Mouse (Mus musculus) testis, adult 2 months (tissue): ENCODE results near the gene Chchd6.

ENCODE experiments used
- CTCF ChIP-seq: fragments of 200-500 bp; IDR thresholded peaks from 2 replicates; pipeline ENCODE4 v1.5.1; 2012; ENCODE audit warnings: low read depth, mild to moderate bottlenecking, inconsistent platforms, low read length, moderate library complexity; ENCODE audit not compliant: control insufficient read depth, insufficient read depth, insufficient replicate concordance
- POLR2A ChIP-seq: fragments of 200-500 bp; IDR thresholded peaks from 2 replicates; pipeline ENCODE4 v1.6.1; 2012; ENCODE audit warnings: low read depth, mild to moderate bottlenecking, inconsistent platforms, low read length, moderate library complexity; ENCODE audit not compliant: control insufficient read depth

GRCm38 (mm10) chr6:89353101-89353500, 242.4 kb downstream of the Chchd6 start:
- TF ChIP-seq CTCF, result no peak
- TF ChIP-seq POLR2A, result no peak
